Mouse (Mus musculus) kidney, adult 2 months (tissue): ENCODE results near the gene Fbxo39.

Experiments
- CTCF ChIP-seq: fragments of 200-500 bp; conservative IDR thresholded peaks from 2 replicates; pipeline ENCODE4 v1.5.1; 2011; ENCODE audit warnings: low read depth, mild to moderate bottlenecking, control low read depth, low read length, moderate library complexity, mixed read lengths; ENCODE audit not compliant: insufficient read depth, insufficient read length
- POLR2A ChIP-seq: fragments of 200-500 bp; IDR thresholded peaks from one replicate; pipeline ENCODE4 v1.6.1; 2011; ENCODE audit warnings: low read depth, low read length, control low read depth

DNA sequence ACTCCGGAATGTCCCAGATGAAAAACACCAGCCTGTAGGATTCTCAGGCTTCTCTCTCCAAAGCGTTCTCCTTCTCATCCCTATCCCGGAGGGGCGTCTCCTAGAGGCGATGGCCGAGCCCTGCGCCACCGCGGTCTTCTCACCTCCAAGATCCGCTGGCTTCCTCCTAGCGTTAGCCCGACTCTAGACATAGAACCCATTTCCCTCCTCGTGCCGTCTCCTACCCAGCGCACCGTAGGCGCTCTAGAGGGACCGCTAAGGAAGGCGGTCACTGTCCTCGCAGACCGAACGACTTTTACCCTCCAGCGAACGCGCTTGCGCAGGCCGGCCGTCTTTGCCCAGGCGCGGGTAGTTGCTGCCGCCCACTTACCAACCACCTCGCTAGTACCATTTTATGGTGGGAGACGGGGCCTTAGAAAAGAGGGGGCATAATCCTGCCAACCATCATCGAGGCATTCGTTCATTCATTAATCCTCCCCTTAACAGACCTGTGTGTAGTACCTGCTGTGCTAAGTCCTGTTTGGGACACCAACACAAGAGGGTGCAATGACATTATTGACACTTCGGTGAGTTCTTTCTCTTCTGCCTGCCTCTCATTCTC lies 47.2 kb upstream of the Fbxo39 start, which contains the start of gene Slc13a5:
- no peak for TF ChIP-seq POLR2A
- no peak for TF ChIP-seq CTCF
